Mouse (Mus musculus): ENCODE measurements around the gene Guca2b.

The Guca2b gene

DNA sequence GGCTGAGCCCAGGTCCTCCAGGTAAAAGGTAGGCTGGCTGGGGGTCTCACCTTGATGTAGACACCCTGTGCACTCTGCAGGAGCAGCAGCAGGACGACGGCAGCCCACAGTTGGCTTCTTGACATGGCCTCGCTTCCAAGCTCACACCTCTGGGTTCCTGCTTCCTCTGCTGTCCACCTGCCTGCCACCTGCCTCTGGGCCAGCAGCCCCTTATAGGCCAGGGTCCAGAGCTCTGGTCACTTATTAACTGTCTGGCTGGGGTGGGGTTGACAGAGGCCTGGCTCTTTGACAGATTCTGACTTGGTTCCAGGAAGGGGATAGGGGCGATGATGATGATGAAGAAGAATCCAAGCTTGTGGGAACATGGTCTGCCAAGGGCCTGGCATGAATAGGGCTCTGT, at the start of gene Guca2b:
TSS of gene Guca2b (minus strand) at position 224 of the 400 bp plus-strand sequence.
- DNase-seq (ENCODE audit: low spot score): no peak

DNA sequence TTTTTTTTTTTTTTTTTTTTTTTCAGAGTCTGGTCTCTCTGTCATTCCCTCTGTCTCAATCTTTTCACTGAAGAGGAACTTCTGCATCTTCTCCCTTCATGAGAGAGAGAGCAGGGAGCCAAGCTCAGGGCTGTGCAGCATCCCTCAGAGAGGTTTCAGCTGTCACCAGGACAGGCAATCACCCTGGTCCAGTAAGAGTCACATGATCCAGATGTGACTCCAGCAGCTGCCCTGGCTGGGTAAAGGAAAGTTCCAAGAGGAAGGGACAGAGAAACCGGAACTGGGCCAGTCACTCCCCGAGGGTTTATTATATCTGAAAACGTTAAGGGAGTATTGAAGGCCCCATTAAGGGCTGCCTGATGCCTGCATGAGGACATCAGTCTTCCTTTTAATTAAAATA, 49.0 kb upstream of the Guca2b start:
- no peak for DNase-seq (ENCODE audit: low spot score)

GRCm38 (mm10) chr4:119707326-119707725, 48.6 kb upstream of the Guca2b start:
- no peak for DNase-seq (ENCODE audit: low spot score)

DNA sequence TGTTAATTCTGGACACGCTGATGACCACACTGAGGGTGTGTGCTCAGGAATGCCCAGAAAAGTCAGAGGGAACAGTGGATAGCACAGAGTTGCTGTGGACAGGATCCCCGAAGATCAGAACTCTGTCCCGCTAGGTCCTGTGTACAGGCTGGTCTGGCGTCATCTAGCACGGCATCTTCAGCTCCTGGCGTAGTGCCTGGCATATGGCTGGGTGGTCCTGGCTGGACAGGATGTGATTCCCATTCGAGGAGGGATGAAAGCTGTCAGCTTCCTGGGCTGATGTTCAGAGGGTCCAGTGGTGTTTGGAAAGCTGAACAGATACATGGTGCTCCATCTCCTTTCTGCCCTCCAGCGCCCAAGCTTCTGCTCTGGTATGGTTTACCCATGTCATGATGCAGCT, 45.2 kb upstream of the Guca2b start:
- DNase-seq (ENCODE audit: low spot score): no peak

DNA sequence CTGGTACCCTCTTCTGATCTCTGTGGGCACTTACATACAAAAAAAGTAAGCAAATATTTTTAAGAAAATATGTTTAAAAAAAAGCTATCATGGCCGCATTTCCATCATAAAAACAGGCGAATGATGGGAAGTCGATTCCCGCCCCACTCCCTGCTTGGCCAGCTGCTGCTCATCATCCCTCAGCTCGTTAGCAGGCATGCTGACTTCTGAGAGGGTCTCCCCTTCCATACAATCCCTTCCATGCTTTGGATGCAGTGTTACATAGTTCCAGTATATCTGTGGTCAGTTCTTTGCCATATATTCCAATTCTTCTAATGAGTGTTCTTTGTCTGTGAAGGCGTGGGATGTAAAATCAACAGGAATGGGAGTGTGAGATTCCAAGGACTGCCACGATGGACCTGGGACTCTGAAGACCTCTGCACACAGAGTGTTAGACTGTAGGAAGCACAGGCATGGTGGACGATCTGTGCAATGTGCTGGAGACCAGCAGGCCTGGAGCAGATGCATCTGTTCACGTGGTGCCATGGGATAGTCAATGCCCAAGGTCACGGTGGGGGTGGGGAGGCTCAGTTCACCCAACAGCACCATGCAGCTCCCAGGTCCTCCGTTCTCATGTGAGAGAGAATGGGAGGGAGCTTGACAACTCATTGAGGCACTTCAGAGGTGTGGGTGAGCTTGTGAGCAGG, 42.7 kb upstream of the Guca2b start:
- no peak for DNase-seq (ENCODE audit: low spot score)

- no peak for DNase-seq (ENCODE audit: low spot score)
Observed at GRCm38 (mm10) chr4:119698339-119698738, 39.6 kb upstream of the Guca2b start.

DNA sequence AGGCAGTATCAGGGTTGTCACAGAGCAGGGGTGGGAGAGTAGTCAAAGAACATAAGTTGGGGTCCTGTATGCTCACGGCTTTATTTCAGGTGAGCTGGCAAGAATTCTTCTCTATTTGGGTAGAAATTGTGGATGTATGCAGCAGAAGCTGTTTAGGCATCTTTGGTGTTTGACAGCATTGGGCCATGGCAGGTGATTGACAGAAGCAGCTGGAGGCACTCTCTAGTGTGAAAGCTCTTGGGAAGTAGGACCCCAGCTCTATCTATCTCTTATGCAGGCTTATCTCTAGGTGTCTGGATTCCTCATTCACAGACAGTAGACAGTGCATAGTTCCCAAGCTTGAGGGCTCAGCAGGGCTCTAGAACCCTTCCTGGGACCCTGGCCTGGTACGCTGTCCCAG, 27.0 kb upstream of the Guca2b start:
- DNase-seq (ENCODE audit: low spot score): no peak

- no peak for DNase-seq (ENCODE audit: low spot score)
Observed at GRCm38 (mm10) chr4:119682596-119682995, 23.8 kb upstream of the Guca2b start.

GRCm38 (mm10) chr4:119672685-119673084, 13.9 kb upstream of the Guca2b start:
- no peak for DNase-seq (ENCODE audit: low spot score)

GRCm38 (mm10) chr4:119671164-119671563, 12.4 kb upstream of the Guca2b start:
- DNase-seq (ENCODE audit: low spot score): no peak

DNA sequence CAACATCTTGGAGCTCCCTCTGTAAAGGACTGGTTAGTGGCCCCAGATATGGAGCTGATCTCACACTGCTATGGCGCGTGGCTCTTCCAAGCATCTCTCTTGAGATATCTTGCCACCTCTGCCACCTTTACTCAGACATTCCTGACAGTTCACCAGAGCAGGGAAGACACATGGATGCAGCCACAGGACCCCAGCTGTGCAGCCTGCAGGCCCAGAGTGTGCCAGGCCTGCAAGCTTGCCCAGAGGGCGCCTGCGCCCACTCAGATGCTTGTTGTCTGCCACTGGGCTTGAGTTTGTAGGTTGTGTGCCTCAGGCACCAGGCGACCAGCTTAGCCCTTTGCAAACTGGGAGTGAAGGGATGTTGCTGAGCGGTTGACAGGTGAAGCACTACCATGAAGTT, 12.0 kb upstream of the Guca2b start:
- DNase-seq (ENCODE audit: low spot score): no peak

- DNase-seq (ENCODE audit: low spot score): no peak
Observed at GRCm38 (mm10) chr4:119670210-119670555, 11.4 kb upstream of the Guca2b start.

DNA sequence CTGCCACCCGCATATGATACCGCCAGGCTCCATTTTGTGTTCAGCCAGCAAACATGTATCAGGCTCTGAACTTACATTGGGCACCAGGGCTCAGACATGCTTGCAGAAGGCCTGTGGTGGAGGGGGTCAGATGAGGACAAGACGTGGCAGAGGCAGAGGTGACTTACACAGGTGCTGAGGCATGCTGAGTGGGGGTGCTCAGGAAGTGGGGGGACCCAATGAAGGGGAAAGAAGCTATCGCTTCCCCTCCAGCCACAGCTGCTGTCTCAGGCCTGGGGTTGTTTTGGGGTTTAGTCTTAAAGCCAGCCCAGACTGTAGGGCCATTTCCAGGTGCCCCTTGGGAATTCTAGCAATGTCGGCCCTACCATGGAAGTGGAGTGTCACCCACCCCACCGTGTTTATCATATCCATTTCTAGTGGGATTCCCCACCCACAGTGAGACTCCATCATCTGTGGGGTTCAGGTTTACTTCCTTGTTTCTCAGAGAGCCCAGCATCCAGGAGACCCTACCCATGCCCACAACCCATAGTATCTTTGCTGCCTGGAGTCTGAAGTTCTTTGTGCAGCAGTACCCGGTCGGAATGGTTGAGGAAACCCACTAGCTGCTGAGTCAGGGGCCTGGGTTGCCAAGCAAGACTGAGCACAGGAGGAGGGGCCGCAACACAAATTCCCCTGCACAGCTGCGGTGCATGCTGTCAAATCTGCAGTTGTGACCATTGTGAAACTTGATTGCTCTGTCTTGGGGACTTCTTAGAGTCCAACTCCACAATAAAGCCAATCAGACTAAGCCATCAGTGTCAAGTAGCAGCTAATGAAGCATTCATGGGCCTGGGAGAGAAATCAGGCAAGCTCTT, 10.8 kb upstream of the Guca2b start:
- no peak for DNase-seq (ENCODE audit: low spot score)

DNA sequence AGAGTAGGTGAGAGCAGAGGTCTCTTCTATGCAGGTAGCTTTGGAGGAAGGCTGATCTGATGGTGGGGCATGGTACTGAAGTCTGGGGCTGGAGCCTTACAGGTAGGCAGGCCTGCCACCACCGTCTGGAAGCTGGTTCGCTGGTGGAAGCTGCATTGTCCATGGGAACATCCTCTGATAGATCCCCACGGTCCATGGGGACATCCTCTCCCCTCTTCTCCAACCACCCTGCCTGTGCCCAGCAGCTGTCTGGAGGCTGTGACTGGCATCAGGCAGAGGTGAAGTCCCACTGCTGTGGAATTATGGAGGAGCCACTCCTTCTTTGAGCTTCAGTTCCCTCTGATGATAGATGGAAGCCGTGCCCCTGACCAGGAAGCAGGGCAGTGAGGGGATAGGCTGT, 9.8 kb upstream of the Guca2b start:
- DNase-seq (ENCODE audit: low spot score): no peak

- no peak for DNase-seq (ENCODE audit: low spot score)
Observed at GRCm38 (mm10) chr4:119668185-119668584, 9.4 kb upstream of the Guca2b start.

- DNase-seq (ENCODE audit: low spot score): no peak
Observed at GRCm38 (mm10) chr4:119667454-119667853, 8.7 kb upstream of the Guca2b start.

DNA sequence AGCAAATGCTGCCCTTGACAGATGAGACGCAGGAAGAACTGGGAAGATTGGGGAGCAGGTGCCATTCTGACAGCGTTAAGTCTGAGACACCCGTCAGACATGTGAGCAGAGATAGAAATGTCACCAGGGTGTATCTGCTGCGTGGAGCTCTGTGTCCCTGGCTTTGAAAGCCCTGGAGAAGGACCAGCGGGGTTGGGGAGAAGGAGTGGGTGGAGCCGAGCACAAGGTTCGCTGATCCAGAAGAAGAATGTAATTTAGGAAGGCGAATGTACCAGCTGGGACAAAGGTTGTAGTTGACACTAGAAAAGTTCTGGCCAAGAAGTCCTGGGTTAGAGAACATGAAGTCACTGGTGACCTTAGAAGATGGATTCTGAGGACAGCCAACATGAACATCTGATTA, 7.4 kb upstream of the Guca2b start:
- DNase-seq (ENCODE audit: low spot score): no peak

DNA sequence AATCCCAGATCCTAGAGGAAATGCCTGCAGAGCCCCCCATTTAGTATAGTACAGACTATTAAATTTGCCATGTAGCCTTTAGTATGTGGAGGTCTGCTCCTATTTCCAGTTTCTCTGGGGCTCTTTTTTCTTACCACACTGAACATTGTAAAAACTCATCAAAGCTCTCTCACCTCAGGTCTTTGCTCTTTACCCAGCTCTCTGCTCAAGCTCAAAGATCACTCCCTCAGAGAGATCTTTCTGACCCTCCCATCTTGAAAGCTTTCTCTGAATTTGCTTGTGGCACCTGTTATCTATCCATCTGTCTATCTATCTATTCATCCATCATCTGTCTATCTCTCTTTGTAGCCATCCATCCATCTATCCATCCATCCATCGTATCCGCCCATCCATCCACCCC, 6.4 kb upstream of the Guca2b start:
- no peak for DNase-seq (ENCODE audit: low spot score)

- no peak for DNase-seq (ENCODE audit: low spot score)
Observed at GRCm38 (mm10) chr4:119663409-119664095, 4.8 kb upstream of the Guca2b start.

GRCm38 (mm10) chr4:119662976-119663375, 4.2 kb upstream of the Guca2b start:
- DNase-seq (ENCODE audit: low spot score): no peak

DNA sequence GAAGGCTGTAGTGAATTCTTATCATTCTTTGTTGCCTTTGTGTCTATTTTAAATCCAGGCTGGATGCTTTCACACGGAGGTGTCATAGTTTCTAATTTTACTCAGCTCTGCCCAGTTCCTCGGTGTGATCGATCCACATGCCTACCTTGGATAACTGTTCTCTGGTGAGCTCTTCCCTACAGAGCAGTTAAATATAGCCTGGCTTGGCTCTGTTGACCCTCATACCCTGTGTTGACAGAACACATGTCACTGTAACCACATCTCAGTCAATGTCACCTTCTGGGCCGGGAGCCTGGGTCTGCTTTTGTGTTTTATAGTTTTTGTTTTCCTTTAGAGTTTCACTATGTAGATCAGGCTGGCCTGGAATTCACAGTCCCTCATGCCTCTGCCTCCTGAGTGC, 3.4 kb upstream of the Guca2b start:
- DNase-seq (ENCODE audit: low spot score): no peak

- no peak for DNase-seq (ENCODE audit: low spot score)
Observed at GRCm38 (mm10) chr4:119660007-119660406, 1.3 kb upstream of the Guca2b start.

DNA sequence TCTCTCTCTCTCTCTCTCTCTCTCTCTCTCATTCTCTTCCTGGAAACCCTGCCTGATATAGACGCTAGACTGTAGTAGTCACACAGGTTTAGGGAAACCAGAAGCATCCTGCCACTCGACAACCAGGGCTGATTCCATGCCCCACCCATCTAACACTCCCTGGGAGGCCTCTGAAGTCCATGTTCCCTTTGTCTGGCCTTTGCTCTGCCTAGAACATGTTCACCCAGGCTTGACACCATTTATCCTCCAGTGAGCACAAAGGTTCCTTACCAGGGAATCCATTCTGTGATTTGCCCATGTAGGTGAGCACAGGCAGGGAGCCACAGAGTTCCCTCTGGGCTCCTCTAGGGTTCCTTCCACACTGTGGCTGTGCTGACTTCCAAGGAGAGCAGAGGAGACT, 508 bp downstream of the Guca2b start:
- DNase-seq (ENCODE audit: low spot score): no peak
